Mouse (Mus musculus) kidney, postnatal 10 days (tissue): ENCODE results near the gene Gad1.

Experiments used
- DNase-seq: peaks from one replicate; pipeline ENCODE4 v3.0.0; 2021; ENCODE audit warnings: mixed read lengths

Gene Gad1

GRCm38 (mm10) chr2:70565651-70566602 lies 13.1 kb downstream of the Gad1 start:
- no peak for DNase-seq

GRCm38 (mm10) chr2:70566603-70566981 lies 13.7 kb downstream of the Gad1 start:
- peak; percentile 20 for DNase-seq

GRCm38 (mm10) chr2:70567071-70567681 lies 14.3 kb downstream of the Gad1 start:
- DNase-seq: peak; percentile 72

GRCm38 (mm10) chr2:70567682-70568077 lies 14.8 kb downstream of the Gad1 start:
- DNase-seq: peak; percentile 8

GRCm38 (mm10) chr2:70568198-70568941 lies 15.5 kb downstream of the Gad1 start:
- peak; percentile 63 for DNase-seq

- peak; percentile 69 for DNase-seq
Observed at GRCm38 (mm10) chr2:70571698-70572097, 18.8 kb downstream of the Gad1 start.

- no peak for DNase-seq
Observed at GRCm38 (mm10) chr2:70572251-70572650, 19.4 kb downstream of the Gad1 start.

GRCm38 (mm10) chr2:70573544-70574210 lies 20.8 kb downstream of the Gad1 start:
- DNase-seq: no peak

GRCm38 (mm10) chr2:70588200-70588599 lies 35.3 kb downstream of the Gad1 start:
- no peak for DNase-seq

GRCm38 (mm10) chr2:70592432-70592831 lies 39.6 kb downstream of the Gad1 start:
- no peak for DNase-seq

GRCm38 (mm10) chr2:70593670-70594069 lies 40.8 kb downstream of the Gad1 start:
- no peak for DNase-seq

GRCm38 (mm10) chr2:70595896-70596295 lies 43.0 kb downstream of the Gad1 start:
- no peak for DNase-seq

- no peak for DNase-seq
Observed at GRCm38 (mm10) chr2:70609769-70610168, 56.9 kb downstream of the Gad1 start.

- no peak for DNase-seq
Observed at GRCm38 (mm10) chr2:70614745-70615351, 62.0 kb downstream of the Gad1 start.

GRCm38 (mm10) chr2:70616076-70616475 lies 63.2 kb downstream of the Gad1 start:
- DNase-seq: no peak

GRCm38 (mm10) chr2:70616617-70617016 lies 63.7 kb downstream of the Gad1 start:
- DNase-seq: no peak

GRCm38 (mm10) chr2:70619232-70619835 lies 66.5 kb downstream of the Gad1 start:
- DNase-seq: no peak

GRCm38 (mm10) chr2:70620225-70620624 lies 67.4 kb downstream of the Gad1 start:
- DNase-seq: peak; percentile 67

GRCm38 (mm10) chr2:70622244-70622643 lies 69.4 kb downstream of the Gad1 start:
- DNase-seq: no peak

GRCm38 (mm10) chr2:70625761-70626160 lies 72.9 kb downstream of the Gad1 start:
- DNase-seq: no peak

GRCm38 (mm10) chr2:70628397-70628796 lies 75.5 kb downstream of the Gad1 start:
- no peak for DNase-seq

- peak; percentile 60 for DNase-seq
Observed at GRCm38 (mm10) chr2:70629339-70629761, 76.5 kb downstream of the Gad1 start.
